Mouse (Mus musculus) midbrain, embryonic 14.5 days (tissue): ENCODE measurements around the gene Slc11a2. TPM values are rescaled to one million over a fixed set of nuclear protein-coding genes. Genes with fewer than 3 reads are reported as not detected.
"Not testable (repeated sequence)": the region's sequence is repeated elsewhere in the genome, so short reads cannot be mapped to it uniquely, and the experiment has no call there.

Experiments
- ATAC-seq: fragments of 200-750 bp; cut with Nextera tagmentation; 2 replicates; pipeline ENCODE4 v1.8.0; 2017; ENCODE audit warnings: moderate number of reproducible peaks, moderate library complexity; ENCODE audit not compliant: low FRiP score, low TSS enrichment
- DNase-seq: peaks from one replicate; pipeline ENCODE4 v3.0.0-alpha.2; 2015
- H3K27ac ChIP-seq: fragments of 300-500 bp; sonication (generic); replicated peaks from 2 replicates; pipeline ENCODE4 v1.5.1; 2014; ENCODE audit warnings: mild to moderate bottlenecking, low read depth, low read length, moderate library complexity
- H3K27me3 ChIP-seq: fragments of 300-500 bp; sonication (generic); 2 replicates; pipeline ENCODE4 v1.6.1; 2014; ENCODE audit warnings: low read length, control low read depth, mixed read lengths; ENCODE audit not compliant: control insufficient read depth, insufficient read depth
- H3K36me3 ChIP-seq: fragments of 300-500 bp; sonication (generic); 2 replicates; pipeline ENCODE4 v1.6.1; 2014; ENCODE audit warnings: low read length, control low read depth; ENCODE audit not compliant: control insufficient read depth, insufficient read depth
- H3K4me1 ChIP-seq: fragments of 300-500 bp; sonication (generic); 2 replicates; pipeline ENCODE4 v1.6.1; 2014; ENCODE audit warnings: mild to moderate bottlenecking, antibody characterized with exemption, low read length, control low read depth; ENCODE audit not compliant: control insufficient read depth, insufficient read depth
- H3K4me2 ChIP-seq: fragments of 300-500 bp; sonication (generic); 2 replicates; pipeline ENCODE4 v1.6.1; 2014; ENCODE audit warnings: mild to moderate bottlenecking, low read length, moderate library complexity
- H3K4me3 ChIP-seq: fragments of 300-500 bp; sonication (generic); replicated peaks from 2 replicates; pipeline ENCODE4 v1.5.1; 2014; ENCODE audit warnings: low read depth, low read length
- H3K9ac ChIP-seq: fragments of 300-500 bp; sonication (generic); replicated peaks from 2 replicates; pipeline ENCODE4 v1.6.1; 2014; ENCODE audit warnings: mild to moderate bottlenecking, low read length, moderate library complexity
- H3K9me3 ChIP-seq: fragments of 300-500 bp; sonication (generic); 2 replicates; pipeline ENCODE4 v1.6.1; 2016; ENCODE audit warnings: low read length, control low read depth, mixed read lengths; ENCODE audit not compliant: control insufficient read depth
- WGBS: fragments of 180-500 bp; shearing (Covaris S2); extraction: QIAGEN DNeasy Blood & Tissue Kit; methylation state at CpG from one replicate; pipeline ENCODE4 v1.1.7; 2014; 5-methylcytosine and 5-hydroxymethylcytosine counted together
- polyA plus RNA-seq: library from polyadenylated mRNA; unstranded; fragments of >200 nt; fragmentation: Nextera tagmentation; extraction: Ambion mirVana; gene quantifications from 2 replicates; pipeline ENCODE4 v1.2.1, GENCODE M21; 2014

The Slc11a2 gene
- polyA plus RNA-seq, 1 experiment from 2014 or later = 18.5 TPM

- WGBS = 72% methylated on average over 9 of the region's 9 CpGs
Observed at GRCm38 (mm10) chr15:100365967-100366366, 58.9 kb downstream of the Slc11a2 start.

DNA sequence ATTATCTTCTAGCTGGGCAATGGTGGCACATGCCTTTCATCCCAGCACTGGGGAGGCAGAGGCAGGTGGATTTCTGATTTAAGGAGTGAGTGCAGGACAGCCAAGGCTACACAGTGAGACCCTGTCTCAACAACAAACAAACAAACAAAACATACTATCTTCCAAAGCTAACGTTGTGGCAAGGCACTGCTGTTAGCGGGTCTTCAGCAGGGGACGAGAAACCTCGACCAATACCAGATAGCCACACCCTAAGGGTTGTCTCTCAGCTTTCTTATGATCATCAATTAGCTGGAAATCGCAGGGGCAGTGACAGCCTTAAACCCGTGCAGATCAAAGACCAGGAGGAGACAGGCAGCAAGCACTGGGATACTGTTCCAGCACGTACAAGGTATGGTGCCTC is 60.6 kb downstream of the Slc11a2 start, which contains the start of gene Higd1c:
Higd1c (plus strand) TSS at position 301 of the 400 bp plus-strand sequence.
- DNase-seq (no peak), ATAC-seq (no peak)
- no peak within 1 kb of the TSS for H3K9ac ChIP-seq
- H3K4me3 ChIP-seq = no peak within 1 kb of the TSS
- no peaks in the 10 kb centered on the region for H3K4me1 ChIP-seq
- no peak within 1 kb of the TSS for H3K27ac ChIP-seq
- H3K4me2 ChIP-seq = no peak within 1 kb of the TSS
- 79% methylated on average over 7 of the region's 7 CpGs for WGBS
- no peaks in the 10 kb centered on the region for H3K36me3 ChIP-seq
- H3K27me3 ChIP-seq = no peaks in the 10 kb centered on the region
- no peaks in the 10 kb centered on the region for H3K9me3 ChIP-seq

More at GRCm38 (mm10) chr15:100365967-100366366, 58.9 kb downstream of the Slc11a2 start:
- H3K36me3 ChIP-seq, H3K27ac ChIP-seq, H3K9ac ChIP-seq, H3K4me1 ChIP-seq, H3K4me2 ChIP-seq, ATAC-seq, DNase-seq, H3K4me3 ChIP-seq, H3K27me3 ChIP-seq, H3K9me3 ChIP-seq: not testable (repeated sequence)

DNA sequence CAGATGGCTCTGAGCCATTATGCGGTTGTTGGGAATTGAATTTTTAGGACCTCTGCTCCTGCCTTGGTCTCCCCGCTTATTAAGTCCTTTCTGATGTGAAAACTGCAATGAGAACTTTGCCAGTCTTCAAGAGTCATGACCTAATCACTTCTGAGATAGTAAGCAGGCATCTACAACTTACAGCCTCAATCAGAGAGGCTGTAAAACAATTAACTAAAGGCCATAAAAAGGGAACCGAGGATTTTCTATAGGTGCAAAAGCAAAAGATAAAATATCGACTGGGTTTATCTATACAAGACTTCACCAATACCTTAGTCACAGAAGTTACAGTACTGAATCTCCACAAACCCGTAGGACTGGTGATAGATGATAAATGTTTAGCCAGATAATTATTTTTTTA is 69.0 kb downstream of the Slc11a2 start:
- Histone ChIP-seq H3K4me1 (no peaks in the 10 kb centered on the region), H3K4me2 (no peak overlapping the region), H3K9ac (no peak overlapping the region), H3K9me3 (no peaks in the 10 kb centered on the region), H3K36me3 (no peaks in the 10 kb centered on the region), H3K4me3 (no peak overlapping the region), H3K27ac (no peak overlapping the region), H3K27me3 (no peaks in the 10 kb centered on the region)
- DNase-seq (no peak), ATAC-seq (no peak)
- whole genome bisulfite sequencing = 94% methylated on average over 5 of the region's 5 CpGs

DNA sequence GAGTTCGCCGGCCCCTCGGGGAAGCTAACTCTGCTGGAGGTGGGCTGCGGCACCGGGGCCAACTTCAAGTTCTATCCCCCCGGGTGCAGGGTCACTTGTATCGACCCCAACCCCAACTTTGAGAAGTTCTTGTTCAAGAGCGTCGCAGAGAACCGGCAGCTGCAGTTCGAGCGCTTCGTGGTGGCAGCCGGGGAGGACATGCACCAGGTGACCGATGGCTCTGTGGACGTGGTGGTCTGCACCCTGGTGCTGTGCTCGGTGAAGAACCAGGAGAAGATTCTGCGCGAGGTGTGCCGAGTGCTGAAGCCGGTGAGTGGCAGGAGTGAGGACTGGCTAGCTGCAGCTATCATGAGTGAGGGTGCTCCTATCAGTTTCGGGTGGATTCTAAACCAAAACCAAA is 71.5 kb downstream of the Slc11a2 start:
- DNase-seq = not testable (repeated sequence)

GRCm38 (mm10) chr15:100352711-100353250 is 72.1 kb downstream of the Slc11a2 start, which contains the start of the genes Methig1 and Mettl7a2:
TSS of gene Methig1 (plus strand) at chr15:100353149.
TSS of gene Mettl7a2 (plus strand) at chr15:100353200.
- WGBS = 90% methylated on average over 10 of the region's 10 CpGs

More for the DNA sequence above, 71.5 kb downstream of the Slc11a2 start:
- not testable (repeated sequence) for H3K4me1 ChIP-seq, H3K9me3 ChIP-seq, ATAC-seq, H3K4me3 ChIP-seq, H3K4me2 ChIP-seq, H3K27me3 ChIP-seq, H3K36me3 ChIP-seq, H3K27ac ChIP-seq, H3K9ac ChIP-seq
- 90% methylated on average over 5 of the region's 22 CpGs for WGBS

GRCm38 (mm10) chr15:100351501-100352060 is 73.3 kb downstream of the Slc11a2 start:
- Histone ChIP-seq H3K27ac (no peak overlapping the region), H3K9me3 (no peaks in the 10 kb centered on the region), H3K27me3 (no peaks in the 10 kb centered on the region), H3K4me2 (no peak overlapping the region), H3K36me3 (no peaks in the 10 kb centered on the region), H3K9ac (no peak overlapping the region), H3K4me3 (no peak overlapping the region), H3K4me1 (no peaks in the 10 kb centered on the region)
- DNase-seq (no peak), ATAC-seq (no peak)
- 85% methylated on average over 6 of the region's 6 CpGs for WGBS

More at GRCm38 (mm10) chr15:100352711-100353250, 72.1 kb downstream of the Slc11a2 start, which contains the start of the genes Methig1 and Mettl7a2:
- no peak within 1 kb of the TSS for H3K4me3 ChIP-seq
- no peaks in the 10 kb centered on the region for H3K36me3 ChIP-seq
- no peaks in the 10 kb centered on the region for H3K9me3 ChIP-seq
- no peaks in the 10 kb centered on the region for H3K27me3 ChIP-seq
- no peak within 1 kb of the TSS for H3K9ac ChIP-seq
- ATAC-seq (no peak), DNase-seq (no peak)
- no peak within 1 kb of the TSS for H3K27ac ChIP-seq
- H3K4me2 ChIP-seq = no peak within 1 kb of the TSS
- H3K4me1 ChIP-seq = no peaks in the 10 kb centered on the region

DNA sequence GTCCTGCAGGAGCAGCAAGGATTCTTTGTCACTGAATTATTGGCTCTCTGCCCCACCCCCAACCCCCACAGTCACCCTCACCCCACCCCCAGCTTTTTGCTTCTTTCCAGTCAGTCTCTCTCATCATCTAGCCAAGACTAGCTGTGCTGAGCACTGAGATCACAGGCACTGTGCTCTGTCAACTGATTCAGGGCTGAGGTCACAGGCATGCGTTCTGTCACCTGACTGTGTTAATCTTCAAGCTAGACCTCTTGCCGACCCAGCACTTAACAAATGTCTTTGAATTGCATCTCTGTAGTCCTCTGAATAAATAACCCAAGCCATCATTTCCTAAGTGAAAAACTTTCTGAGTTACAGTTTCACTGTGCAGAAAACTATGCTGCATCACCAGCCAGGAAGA is 75.4 kb downstream of the Slc11a2 start:
- ATAC-seq (no peak), DNase-seq (no peak)
- H3K4me1 ChIP-seq = no peaks in the 10 kb centered on the region
- no peak overlapping the region for H3K4me3 ChIP-seq
- no peak overlapping the region for H3K9ac ChIP-seq
- WGBS = 48% methylated on average over 2 of the region's 2 CpGs
- H3K9me3 ChIP-seq = no peaks in the 10 kb centered on the region
- no peak overlapping the region for H3K27ac ChIP-seq
- H3K36me3 ChIP-seq = no peaks in the 10 kb centered on the region
- H3K4me2 ChIP-seq = no peak overlapping the region
- H3K27me3 ChIP-seq = no peaks in the 10 kb centered on the region

- no peak overlapping the region for H3K9ac ChIP-seq
- no peak for ATAC-seq
- H3K27me3 ChIP-seq = no peaks in the 10 kb centered on the region
- H3K9me3 ChIP-seq = no peaks in the 10 kb centered on the region
- H3K4me3 ChIP-seq = no peak overlapping the region
- DNase-seq = no peak
- H3K27ac ChIP-seq = no peak overlapping the region
- no peaks in the 10 kb centered on the region for H3K36me3 ChIP-seq
- H3K4me2 ChIP-seq = no peak overlapping the region
- WGBS = 67% methylated on average over 14 of the region's 14 CpGs
- no peaks in the 10 kb centered on the region for H3K4me1 ChIP-seq
Observed at GRCm38 (mm10) chr15:100346761-100347160, 78.1 kb downstream of the Slc11a2 start.

GRCm38 (mm10) chr15:100345484-100345883 is 79.4 kb downstream of the Slc11a2 start:
- H3K9me3 ChIP-seq = no peaks in the 10 kb centered on the region
- no peak for ATAC-seq
- H3K4me1 ChIP-seq = no peaks in the 10 kb centered on the region
- H3K4me2 ChIP-seq = no peak overlapping the region
- H3K27me3 ChIP-seq = no peaks in the 10 kb centered on the region
- H3K4me3 ChIP-seq = no peak overlapping the region
- no peak overlapping the region for H3K27ac ChIP-seq
- no peak for DNase-seq
- H3K36me3 ChIP-seq = no peaks in the 10 kb centered on the region
- H3K9ac ChIP-seq = no peak overlapping the region
